Mouse (Mus musculus) liver, adult 2 months (tissue): ENCODE results near the gene Prkcsh. TPM values are rescaled to one million over a fixed set of nuclear protein-coding genes. Genes with fewer than 3 reads are reported as not detected.

Experiments
- DNase-seq: peaks from one replicate; pipeline ENCODE4 v3.0.0-alpha.2; 2011; ENCODE audit warnings: low read depth, low spot score; ENCODE audit errors: extremely low read depth
- H3K27ac ChIP-seq: fragments of 200-500 bp; replicated peaks from 2 replicates; pipeline ENCODE4 v1.5.1; 2012; ENCODE audit warnings: low read depth, mild to moderate bottlenecking, control low read depth, inconsistent platforms, low read length; ENCODE audit not compliant: insufficient read depth
- H3K27me3 ChIP-seq: fragments of 200-500 bp; 2 replicates; pipeline ENCODE4 v1.6.1; 2012; ENCODE audit warnings: mild to moderate bottlenecking, moderate library complexity, low read length, inconsistent platforms; ENCODE audit not compliant: control insufficient read depth, insufficient read depth
- H3K36me3 ChIP-seq: fragments of 200-500 bp; 2 replicates; pipeline ENCODE4 v1.6.1; 2012; ENCODE audit warnings: low read length, inconsistent platforms; ENCODE audit not compliant: control insufficient read depth, insufficient read depth
- H3K4me1 ChIP-seq: fragments of 200-500 bp; 2 replicates; pipeline ENCODE4 v1.6.1; 2011; ENCODE audit warnings: low read length; ENCODE audit not compliant: control insufficient read depth, insufficient read depth
- H3K4me3 ChIP-seq: fragments of 200-500 bp; 2 replicates; pipeline ENCODE4 v1.5.1; 2011; ENCODE audit warnings: low read depth, mild to moderate bottlenecking, control low read depth, low read length, moderate library complexity; ENCODE audit not compliant: insufficient read depth
- H3K79me2 ChIP-seq: fragments of 200-500 bp; 2 replicates; pipeline ENCODE4 v1.6.1; 2012; ENCODE audit warnings: inconsistent platforms, mild to moderate bottlenecking, low read length, moderate library complexity; ENCODE audit not compliant: control insufficient read depth, insufficient read depth
- H3K9ac ChIP-seq: fragments of 200-500 bp; 2 replicates; pipeline ENCODE4 v1.6.1; 2012; ENCODE audit warnings: low read depth, mild to moderate bottlenecking, control low read depth, inconsistent platforms, low read length
- CTCF ChIP-seq: fragments of 200-500 bp; IDR thresholded peaks from 2 replicates; pipeline ENCODE4 v1.5.1; 2011; ENCODE audit warnings: low read depth, low read length, control low read depth
- POLR2A ChIP-seq: fragments of 200-500 bp; IDR thresholded peaks from 2 replicates; pipeline ENCODE4 v1.6.1; 2011; ENCODE audit warnings: low read length, control low read depth; ENCODE audit not compliant: insufficient read depth; ENCODE audit errors: extremely low read depth
- WGBS: fragments of 180-500 bp; shearing (Covaris S2); methylation state at CpG from one replicate; pipeline ENCODE4 v1.1.7; 2018; 5-methylcytosine and 5-hydroxymethylcytosine counted together
- polyA plus RNA-seq: library from polyadenylated mRNA; depleted of rRNA; stranded (reverse); fragments of >200 nt; gene quantifications from 2 replicates; pipeline ENCODE4 v1.2.3, GENCODE M21; 2012
- total RNA-seq: library from RNA; depleted of rRNA; stranded (reverse); fragments of >200 nt; gene quantifications from 2 replicates; pipeline ENCODE4 v1.2.3, GENCODE M21; 2014

Gene Prkcsh
- total and polyA plus RNA-seq, 2 experiments: 60.0 to 99.3 TPM

DNA sequence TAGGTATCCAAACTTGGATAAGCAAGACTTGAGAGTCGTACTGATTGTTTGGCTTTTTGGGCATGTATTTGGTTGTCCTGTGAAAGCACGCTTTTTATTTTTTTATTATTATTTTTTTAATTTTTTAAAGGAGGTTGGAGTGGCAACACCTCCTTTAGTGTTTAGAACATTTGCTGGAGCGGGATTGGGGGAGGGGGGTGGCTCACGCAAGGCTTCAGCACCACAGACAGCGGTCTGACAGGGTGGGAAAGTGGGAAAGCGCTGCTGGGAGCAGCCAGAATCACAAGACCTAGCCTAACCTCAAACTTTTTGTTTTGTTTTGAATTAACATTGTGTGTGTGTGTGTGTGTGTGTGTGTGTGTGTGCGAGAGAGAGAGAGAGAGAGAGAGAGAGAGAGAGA, 51.1 kb downstream of the Prkcsh start:
- no peak for TF ChIP-seq POLR2A
- WGBS: 31% methylated on average over 6 of the region's 7 CpGs
- no peak overlapping the region for H3K4me3 ChIP-seq
- DNase-seq: no peak
- peaks cover 19% of the 10 kb centered on the region for H3K27me3 ChIP-seq
- H3K4me1 ChIP-seq: peaks cover 7% of the 10 kb centered on the region; the same call in 1 of the 2 replicates
- H3K79me2 ChIP-seq: no peaks in the 10 kb centered on the region
- H3K27ac ChIP-seq: no peak overlapping the region
- H3K36me3 ChIP-seq: no peaks in the 10 kb centered on the region
- no peak overlapping the region for H3K9ac ChIP-seq

GRCm38 (mm10) chr9:22054411-22055076, 51.9 kb downstream of the Prkcsh start:
- WGBS: under 1% methylated on average over 32 of the region's 32 CpGs
- peak; percentile 92 for DNase-seq
- Histone ChIP-seq H3K4me1 (peaks cover 7% of the 10 kb centered on the region; the same call in 1 of the 2 replicates), H3K4me3 (peak overlapping the region; percentile 48), H3K27ac (peak overlapping the region; percentile 40; the same call in 1 of the 2 replicates), H3K27me3 (peaks cover 19% of the 10 kb centered on the region), H3K36me3 (no peaks in the 10 kb centered on the region), H3K9ac (no peak overlapping the region; the same call in 1 of the 2 replicates), H3K79me2 (no peaks in the 10 kb centered on the region)
- TF ChIP-seq CTCF (peak; percentile 89), POLR2A (no peak)

- Histone ChIP-seq H3K27me3 (peaks cover 13% of the 10 kb centered on the region), H3K36me3 (0 out of 2 replicates have a peak, but pooled peaks cover 2% of the 10 kb centered on the region), H3K79me2 (no peaks in the 10 kb centered on the region), H3K4me3 (no peak overlapping the region), H3K27ac (no peak overlapping the region), H3K4me1 (peaks cover 7% of the 10 kb centered on the region; the same call in 1 of the 2 replicates), H3K9ac (no peak overlapping the region)
- no peak for TF ChIP-seq CTCF
- no peak for TF ChIP-seq POLR2A
- 48% methylated on average over 29 of the region's 29 CpGs for WGBS
- no peak for DNase-seq
Observed at GRCm38 (mm10) chr9:22055713-22056112, 53.1 kb downstream of the Prkcsh start.

DNA sequence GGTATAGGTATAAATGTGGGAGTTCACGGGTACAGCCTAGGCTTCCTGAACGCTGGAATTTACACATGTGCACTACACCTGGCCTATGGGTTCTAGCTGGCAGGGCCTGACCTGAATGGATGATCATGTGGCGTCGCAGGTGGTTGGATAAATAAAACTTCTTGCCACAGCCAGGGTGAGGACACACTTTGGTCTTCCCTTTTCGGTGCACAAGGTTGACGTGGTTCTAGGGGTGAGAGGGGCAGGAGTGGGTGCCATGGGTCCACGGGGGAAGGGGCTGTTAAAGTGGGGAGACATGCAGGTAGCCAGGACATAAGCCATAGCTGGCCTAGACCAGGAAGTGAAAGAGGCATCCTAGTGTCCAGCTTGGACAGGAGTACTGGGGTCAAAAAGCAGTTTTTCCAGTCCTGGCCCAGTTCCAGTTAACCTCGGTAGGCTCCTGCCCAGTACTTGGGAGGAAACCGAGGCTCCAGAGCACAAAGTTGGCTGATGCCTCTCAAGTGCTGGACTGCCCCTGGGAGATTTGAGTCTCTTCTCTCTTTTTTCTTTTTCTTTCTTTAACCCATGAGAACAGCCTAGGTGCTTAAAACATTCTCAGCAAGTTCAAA, 53.8 kb downstream of the Prkcsh start:
- Histone ChIP-seq H3K27me3 (peaks cover 6% of the 10 kb centered on the region), H3K27ac (peak overlapping the region; percentile 17; the same call in 1 of the 2 replicates), H3K4me1 (peaks cover 7% of the 10 kb centered on the region; the same call in 1 of the 2 replicates), H3K36me3 (0 out of 2 replicates have a peak, but pooled peaks cover 2% of the 10 kb centered on the region), H3K4me3 (no peak overlapping the region), H3K9ac (no peak overlapping the region), H3K79me2 (no peaks in the 10 kb centered on the region)
- TF ChIP-seq POLR2A: no peak
- TF ChIP-seq CTCF: no peak
- DNase-seq: peak; percentile 82
- 25% methylated on average over 9 of the region's 9 CpGs for WGBS

- H3K27me3 ChIP-seq: no peaks in the 10 kb centered on the region
- H3K4me1 ChIP-seq: peaks cover 7% of the 10 kb centered on the region; the same call in 1 of the 2 replicates
- no peaks in the 10 kb centered on the region for H3K79me2 ChIP-seq
- DNase-seq: no peak
- no peak overlapping the region for H3K4me3 ChIP-seq
- TF ChIP-seq CTCF (no peak), POLR2A (no peak)
- no peak overlapping the region for H3K9ac ChIP-seq
- H3K27ac ChIP-seq: no peak overlapping the region
- WGBS: 95% methylated on average over 9 of the region's 9 CpGs
- H3K36me3 ChIP-seq: 0 out of 2 replicates have a peak, but pooled peaks cover 2% of the 10 kb centered on the region
Observed at GRCm38 (mm10) chr9:22057031-22057517, 54.5 kb downstream of the Prkcsh start.

DNA sequence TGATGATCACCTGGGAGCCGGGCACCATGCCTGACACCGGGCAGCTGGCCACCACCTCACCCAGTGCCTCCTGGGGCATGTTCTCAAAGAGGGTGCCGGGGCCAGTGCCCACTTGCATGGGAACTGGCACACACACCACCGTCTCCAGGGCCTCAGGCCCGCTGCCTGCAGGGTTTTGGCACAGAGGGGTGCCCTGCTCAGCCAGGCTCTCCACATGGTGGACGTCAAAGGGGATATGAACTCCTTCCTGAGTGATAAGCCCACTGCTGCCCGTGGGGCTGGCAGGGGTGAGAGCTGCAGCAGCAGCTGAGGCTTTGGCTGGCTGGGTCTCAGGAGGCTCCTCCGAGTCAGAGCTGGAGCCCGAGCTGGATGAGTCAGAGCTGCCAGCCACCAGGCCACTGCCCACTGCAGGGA, 55.4 kb downstream of the Prkcsh start:
- no peak overlapping the region for H3K9ac ChIP-seq
- H3K27ac ChIP-seq: no peak overlapping the region
- 82% methylated on average over 9 of the region's 9 CpGs for WGBS
- TF ChIP-seq CTCF: no peak
- TF ChIP-seq POLR2A: no peak
- 0 out of 2 replicates have a peak, but pooled peaks cover 2% of the 10 kb centered on the region for H3K36me3 ChIP-seq
- no peaks in the 10 kb centered on the region for H3K27me3 ChIP-seq
- H3K4me3 ChIP-seq: no peak overlapping the region
- no peaks in the 10 kb centered on the region for H3K79me2 ChIP-seq
- DNase-seq: no peak
- peaks cover 7% of the 10 kb centered on the region; the same call in 1 of the 2 replicates for H3K4me1 ChIP-seq
